Mouse (Mus musculus): ENCODE results near the gene Zfp146. TPM values are rescaled to one million over a fixed set of nuclear protein-coding genes. Genes with fewer than 3 reads are reported as not detected.

Zfp146 gene
- 32.9 TPM for polyA plus RNA-seq (2017; shearing (Covaris generic))

DNA sequence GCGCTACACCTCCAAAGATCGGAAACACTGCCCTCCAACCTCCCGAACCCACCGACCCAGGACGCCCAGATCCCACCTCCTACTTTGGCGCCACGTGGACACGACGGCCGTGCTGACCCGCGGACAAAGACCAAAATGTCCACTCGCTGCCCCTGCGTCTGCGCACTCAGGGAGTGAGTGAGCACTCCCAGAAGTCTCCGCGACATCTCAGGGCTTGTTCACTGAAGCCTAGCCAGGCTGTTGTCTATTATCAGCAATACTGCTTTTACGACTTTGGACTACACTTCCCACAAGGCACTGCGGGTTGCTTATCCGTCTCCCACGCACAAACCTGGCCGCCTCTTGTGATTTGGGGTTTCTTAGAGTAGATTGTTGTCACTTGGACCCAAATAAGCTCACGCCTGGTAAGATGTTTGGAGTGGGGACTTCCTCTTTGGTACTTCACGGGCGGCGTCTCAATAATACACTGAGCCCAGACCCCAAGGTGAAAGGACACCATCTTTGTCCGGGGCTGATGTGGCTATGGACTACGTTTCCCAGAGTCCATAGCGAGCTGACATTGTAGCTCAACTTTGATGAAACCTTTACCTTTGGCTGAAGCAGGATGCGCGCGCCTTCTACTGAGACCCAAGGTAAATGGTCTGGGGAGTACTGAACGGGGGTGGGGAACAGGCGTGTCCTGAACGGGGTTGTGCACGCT is at the start of gene Zfp146:
TSS of gene Zfp146 (minus strand) at position 168 of the 700 bp plus-strand sequence.

DNA sequence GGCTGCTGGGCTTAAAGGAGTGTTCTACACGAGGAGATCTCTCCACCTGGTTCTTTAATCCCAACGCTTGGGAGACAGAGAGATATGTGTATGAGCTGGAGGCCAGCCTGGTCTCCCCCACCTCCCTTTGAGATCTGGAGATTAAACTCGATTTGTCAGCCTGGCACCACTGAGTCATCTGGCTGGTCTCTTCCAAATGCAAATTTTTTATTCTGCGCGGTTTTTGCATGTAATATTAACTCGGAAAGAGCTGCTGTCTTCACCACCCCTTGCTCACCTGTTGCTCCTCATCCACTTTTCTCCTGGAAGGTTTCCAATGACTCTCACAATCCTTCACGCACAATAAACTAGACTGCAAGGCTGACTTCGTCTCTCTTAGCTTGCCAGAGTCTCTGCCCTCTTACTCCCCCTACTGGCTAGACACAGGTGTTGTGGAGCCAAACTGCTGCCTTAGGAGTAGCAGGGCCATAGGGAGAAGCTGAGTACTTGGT is 29.0 kb upstream of the Zfp146 start, which contains the start of gene Capns1:
TSS of gene Capns1 (minus strand) at position 331 of the 491 bp plus-strand sequence.

DNA sequence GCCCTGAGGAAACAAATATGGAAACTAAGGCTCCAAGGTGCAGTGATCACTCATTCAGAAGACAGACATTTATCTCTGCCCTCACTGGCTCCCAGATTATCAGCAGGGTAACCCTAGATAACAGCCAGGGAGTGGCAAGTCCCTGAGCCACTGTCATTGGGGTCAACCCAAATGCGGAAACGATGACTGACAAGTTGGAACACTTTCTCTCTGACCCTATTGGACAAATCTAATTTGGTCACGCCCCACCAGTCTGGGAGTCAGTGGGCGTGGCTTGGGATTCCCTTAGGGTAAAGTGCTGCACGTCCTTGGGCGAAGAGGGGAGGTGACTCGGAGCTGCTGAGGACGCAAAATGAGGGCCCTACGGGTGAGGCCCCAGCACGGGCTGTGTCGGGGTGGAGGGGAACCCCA is 14.3 kb upstream of the Zfp146 start, which contains the start of gene Cox7a1:
TSS of gene Cox7a1 (plus strand) at position 266 of the 411 bp plus-strand sequence.

DNA sequence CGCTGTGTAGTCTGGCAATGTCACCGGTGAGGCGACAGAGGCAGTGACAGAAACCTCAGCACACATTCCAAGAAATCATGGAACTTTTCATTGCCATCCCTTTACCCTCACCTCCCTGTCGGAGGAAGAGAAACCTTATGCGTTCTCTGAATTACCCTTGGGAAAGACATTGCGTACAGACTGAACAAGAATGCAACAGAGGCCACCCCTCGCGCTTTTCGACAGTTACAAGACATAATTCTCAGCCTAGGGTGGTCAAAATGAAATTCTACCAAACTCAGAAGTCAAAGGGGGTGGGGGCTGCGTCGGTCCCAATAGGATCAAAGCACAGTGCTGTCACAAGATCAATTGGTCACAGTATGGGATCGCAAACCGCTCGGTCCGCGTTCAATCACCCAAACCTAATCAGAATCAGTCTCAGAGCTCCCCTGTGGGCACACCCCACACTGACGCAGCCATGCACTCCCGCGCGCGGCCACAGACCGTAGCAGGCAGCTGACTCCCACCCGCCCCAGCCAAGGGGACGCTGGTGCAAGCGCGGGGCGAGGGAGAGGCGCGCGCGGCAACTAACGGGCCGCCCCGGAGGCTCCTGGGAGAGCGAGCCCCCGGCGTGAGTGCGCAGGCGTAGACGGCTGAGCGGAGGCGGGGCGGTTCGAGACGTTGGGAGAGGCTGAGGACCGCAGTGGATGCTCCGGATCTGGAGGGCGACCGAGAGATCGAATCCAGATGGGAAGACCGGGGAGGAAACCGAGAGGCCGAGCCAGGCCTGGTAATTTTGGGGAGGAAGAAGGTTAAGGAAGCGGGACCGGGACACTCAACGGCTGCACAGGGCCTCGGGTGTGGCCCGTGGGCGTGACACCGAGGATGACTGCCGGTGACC is 48.0 kb downstream of the Zfp146 start, which contains the start of gene Zfp382:
TSS of gene Zfp382 (plus strand) at position 635 of the 880 bp plus-strand sequence.

Other genes with a start within 250 kb of the Zfp146 start
- gene Zfp74, start 215.7 kb downstream of the Zfp146 start, polyA plus RNA-seq (2017; shearing (Covaris generic)), result 7.1 TPM
- 5.6 TPM for gene Zfp568, start 185.8 kb downstream of the Zfp146 start, polyA plus RNA-seq (2017; shearing (Covaris generic))
- gene Zfp14, start 118.4 kb downstream of the Zfp146 start, polyA plus RNA-seq (2017; shearing (Covaris generic)), result 6.8 TPM
- 10.5 TPM for gene Zfp82, start 96.8 kb downstream of the Zfp146 start, polyA plus RNA-seq (2017; shearing (Covaris generic))
- gene Gm26920, start 79.3 kb downstream of the Zfp146 start, polyA plus RNA-seq (2017; shearing (Covaris generic)), result 3.0 TPM
- 9.6 TPM for gene Zfp566, start 79.2 kb downstream of the Zfp146 start, polyA plus RNA-seq (2017; shearing (Covaris generic))
- 106 TPM for gene Zfp260, start 75.0 kb downstream of the Zfp146 start, polyA plus RNA-seq (2017; shearing (Covaris generic))
- gene Zfp382, start 47.8 kb downstream of the Zfp146 start, polyA plus RNA-seq (2017; shearing (Covaris generic)), result 16.9 TPM
- 1.0 TPM for gene Cox7a1, start 14.4 kb upstream of the Zfp146 start, polyA plus RNA-seq (2017; shearing (Covaris generic))
- 80.5 TPM for gene Capns1, start 29.1 kb upstream of the Zfp146 start, polyA plus RNA-seq (2017; shearing (Covaris generic))
- gene Polr2i, start 62.2 kb upstream of the Zfp146 start, polyA plus RNA-seq (2017; shearing (Covaris generic)), result 49.2 TPM
- 132 TPM for gene Tbcb, start 62.5 kb upstream of the Zfp146 start, polyA plus RNA-seq (2017; shearing (Covaris generic))
- gene Ovol3, start 66.0 kb upstream of the Zfp146 start, polyA plus RNA-seq (2017; shearing (Covaris generic)), result not detected
- 0.27 TPM for gene Thap8, start 110.3 kb upstream of the Zfp146 start, polyA plus RNA-seq (2017; shearing (Covaris generic))
- gene Wdr62, start 110.7 kb upstream of the Zfp146 start, polyA plus RNA-seq (2017; shearing (Covaris generic)), result 6.3 TPM
- 7.7 TPM for gene Clip3, start 122.0 kb upstream of the Zfp146 start, polyA plus RNA-seq (2017; shearing (Covaris generic))
- 158 TPM for gene Alkbh6, start 139.0 kb upstream of the Zfp146 start, polyA plus RNA-seq (2017; shearing (Covaris generic))
- gene Syne4, start 145.1 kb upstream of the Zfp146 start, polyA plus RNA-seq (2017; shearing (Covaris generic)), result 20.3 TPM
- gene E130208F15Rik, start 152.0 kb upstream of the Zfp146 start, polyA plus RNA-seq (2017; shearing (Covaris generic)), result not detected
- gene Sdhaf1, start 154.1 kb upstream of the Zfp146 start, polyA plus RNA-seq (2017; shearing (Covaris generic)), result 7.7 TPM
- not detected for gene Lrfn3, start 193.0 kb upstream of the Zfp146 start, polyA plus RNA-seq (2017; shearing (Covaris generic))
- 7.6 TPM for gene Tyrobp, start 244.0 kb upstream of the Zfp146 start, polyA plus RNA-seq (2017; shearing (Covaris generic))